Mouse (Mus musculus): ENCODE measurements around the gene Adcy9.

- TF ChIP-seq POLR2A (IDR thresholded peaks at IDR 0.05; ENCODE audit: borderline replicate concordance, extremely low read depth, insufficient read depth, insufficient read length, poor library complexity, severe bottlenecking) (no peak), CTCF (IDR thresholded peaks at IDR 0.05; ENCODE audit: borderline replicate concordance, extremely low read depth, insufficient read depth, insufficient read length) (no peak)
Measured at GRCm38 (mm10) chr16:4407536-4407935, 12.8 kb downstream of the Adcy9 start.
